Mouse (Mus musculus): Measurements from ENCODE around the gene Hspa8.

DNA sequence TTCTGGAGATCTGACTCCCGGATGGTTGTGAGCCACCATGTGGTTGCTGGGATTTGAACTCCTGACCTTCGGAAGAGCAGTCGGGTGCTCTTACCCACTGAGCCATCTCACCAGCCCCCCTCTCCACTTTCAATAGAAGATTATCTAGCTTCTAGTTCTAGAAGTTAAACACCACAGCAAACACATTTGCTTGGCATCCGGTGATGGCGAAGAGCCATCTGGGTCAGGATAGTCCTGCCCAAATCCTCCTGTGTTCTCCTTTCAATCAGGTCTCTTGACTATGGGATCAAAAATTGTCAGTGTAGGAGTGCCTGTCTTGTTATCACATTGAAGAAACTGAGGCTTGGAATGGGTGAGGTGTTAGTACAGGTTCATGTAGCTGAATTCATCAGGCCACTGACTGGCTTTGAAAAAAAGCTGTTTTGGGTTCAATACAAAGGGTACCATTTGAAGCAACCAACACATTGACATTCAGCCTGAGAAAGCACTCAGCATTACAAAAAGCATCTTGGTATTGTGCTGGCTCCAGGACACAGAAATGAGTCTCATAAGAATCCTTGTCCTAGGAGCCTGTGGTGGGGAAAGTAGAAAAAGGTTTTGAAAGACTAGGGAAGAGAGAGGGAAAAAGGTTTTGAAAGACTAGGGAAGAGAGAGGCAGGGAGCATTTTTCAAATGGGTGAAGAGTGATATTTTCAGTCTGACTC lies 16.7 kb downstream of the Hspa8 start:
- no peak for TF ChIP-seq CTCF (IDR thresholded peaks at IDR 0.05; ENCODE audit: low read depth)
- no peak for TF ChIP-seq EP300 (optimal IDR thresholded peaks at IDR 0.05)

Measured in stomach, postnatal 0 days (tissue).